In genomic region chr3:127452233-127452632, GRCm38 (mm10) we compare ENCODE assay signal across 12 mouse cellular contexts. TPM values are rescaled to one million over a fixed set of nuclear protein-coding genes. Genes with fewer than 3 reads are reported as not detected.
DNase-seq lines count a peak whose midpoint lies in the region; ATAC-seq and TF ChIP-seq lines count a peak whose summit lies in the region.
"Had no signal": no experiment of that assay in that cellular context is flagged by ENCODE, and none has a peak within 500 bp of the region (broad histone marks: within the 10 kb centered on the region; RNA-seq: fewer than 3 reads in every experiment).

No protein-coding gene starts in this region.

- peak; percentile 43 for DNase-seq in hindbrain, embryonic 11.5 days (ENCODE audit: low spot score)
- DNase-seq in 416B (ENCODE audit: low read depth): peak; percentile 30
- peak; percentile 33 for DNase-seq in embryonic facial prominence, embryonic 10.5 days (ENCODE audit: low spot score)
- no peak for DNase-seq in yolk sac, embryonic 10.5 days (ENCODE audit: low spot score)
- no peak for DNase-seq in thymus, postnatal 25 days
- DNase-seq in left cerebral cortex, postnatal 4 days: no peak
- DNase-seq: cerebellum, postnatal 25 days; kidney, postnatal 14 days; layer of hippocampus, postnatal 36 days; lung, postnatal 10 days had no signal

- peak; percentile 57 for TF ChIP-seq CTCF in ES-Bruce4 (IDR thresholded peaks at IDR 0.05; ENCODE audit: low read depth, low read length)

- ATAC-seq in hindbrain, embryonic 11.5 days (ENCODE audit: low FRiP score): 0 out of 2 replicates have a peak, but pooled peaks have one; percentile 47
- no peak for ATAC-seq in hindbrain, embryonic 16.5 days

- intact Hi-C loops in left cerebral cortex, postnatal 4 days (cut with DNase I): loop anchor here (2.0 kb wide), 1 partner anchor 101 kb away; the partner anchor contains the start of genes Larp7 and Zgrf1

- H3K4me1 ChIP-seq in hindbrain, embryonic 11.5 days (replicated peaks; ENCODE audit: control insufficient read depth, insufficient read depth, low read length): no peaks in the 10 kb centered on the region
- no peaks in the 10 kb centered on the region for H3K4me1 ChIP-seq in hindbrain, embryonic 16.5 days (ENCODE audit: control insufficient read depth, insufficient read depth, low read depth, low read length)
- no peaks in the 10 kb centered on the region for H3K4me1 ChIP-seq in ES-Bruce4 (ENCODE audit: control insufficient read depth, insufficient read depth, low read length)
- H3K4me1 ChIP-seq in embryonic facial prominence, embryonic 10.5 days: no peaks in the 10 kb centered on the region

- TF ChIP-seq EP300 in ES-Bruce4 (IDR thresholded peaks at IDR 0.05; ENCODE audit: insufficient read depth, low read depth, low read length): no peak

- no peaks in the 10 kb centered on the region for H3K9me3 ChIP-seq in hindbrain, embryonic 11.5 days (ENCODE audit: control insufficient read depth, low read length)
- H3K9me3 ChIP-seq in hindbrain, embryonic 16.5 days (ENCODE audit: control insufficient read depth, low read length): no peaks in the 10 kb centered on the region
- H3K9me3 ChIP-seq in ES-Bruce4 (replicated peaks; ENCODE audit: control insufficient read depth, insufficient read depth, low read length, poor library complexity, severe bottlenecking): no peaks in the 10 kb centered on the region
- H3K9me3 ChIP-seq in embryonic facial prominence, embryonic 10.5 days: no peaks in the 10 kb centered on the region

- no peaks in the 10 kb centered on the region for H3K27me3 ChIP-seq in hindbrain, embryonic 11.5 days (ENCODE audit: control insufficient read depth, insufficient read depth, low read length)
- no peaks in the 10 kb centered on the region for H3K27me3 ChIP-seq in hindbrain, embryonic 16.5 days (replicated peaks; ENCODE audit: control insufficient read depth, insufficient read depth, low read length)
- no peaks in the 10 kb centered on the region for H3K27me3 ChIP-seq in ES-Bruce4 (ENCODE audit: control insufficient read depth, insufficient read depth, low read length, poor library complexity, severe bottlenecking)
- H3K27me3 ChIP-seq in embryonic facial prominence, embryonic 10.5 days (replicated peaks; ENCODE audit: low read depth, poor library complexity, severe bottlenecking): no peaks in the 10 kb centered on the region

- no peak overlapping the region for H3K27ac ChIP-seq in hindbrain, embryonic 11.5 days (ENCODE audit: low read depth, low read length)
- no peak overlapping the region for H3K27ac ChIP-seq in hindbrain, embryonic 16.5 days (ENCODE audit: low read depth, low read length)
- peak overlapping the region; percentile 97 for H3K27ac ChIP-seq in ES-Bruce4 (ENCODE audit: insufficient read depth, low read length)
- no peak overlapping the region for H3K27ac ChIP-seq in embryonic facial prominence, embryonic 10.5 days (replicated peaks)

- H3K4me2 ChIP-seq in hindbrain, embryonic 11.5 days (replicated peaks; ENCODE audit: low read depth, low read length): no peak overlapping the region
- no peak overlapping the region for H3K4me2 ChIP-seq in hindbrain, embryonic 16.5 days (ENCODE audit: low read length)

- no peak overlapping the region for H3K9ac ChIP-seq in hindbrain, embryonic 11.5 days (ENCODE audit: low read depth, low read length)
- no peak overlapping the region for H3K9ac ChIP-seq in hindbrain, embryonic 16.5 days (ENCODE audit: low read depth, low read length)
- peak overlapping the region; percentile 66 for H3K9ac ChIP-seq in ES-Bruce4 (ENCODE audit: low read depth, poor library complexity, severe bottlenecking)

- 66% methylated on average over 13 of the region's 13 CpGs for WGBS in hindbrain, embryonic 11.5 days
- 63% methylated on average over 13 of the region's 13 CpGs for WGBS in hindbrain, embryonic 16.5 days
- 55% methylated on average over 13 of the region's 13 CpGs for WGBS in embryonic facial prominence, embryonic 10.5 days

- no peak overlapping the region for H3K4me3 ChIP-seq in hindbrain, embryonic 11.5 days (ENCODE audit: low read depth, low read length)
- no peak overlapping the region for H3K4me3 ChIP-seq in hindbrain, embryonic 16.5 days (ENCODE audit: low read length)
- no peak overlapping the region for H3K4me3 ChIP-seq in ES-Bruce4 (ENCODE audit: low read depth, low read length)
- no peak overlapping the region for H3K4me3 ChIP-seq in embryonic facial prominence, embryonic 10.5 days

- no peaks in the 10 kb centered on the region for H3K36me3 ChIP-seq in hindbrain, embryonic 11.5 days (ENCODE audit: control insufficient read depth, insufficient read depth, low read length)
- H3K36me3 ChIP-seq in hindbrain, embryonic 16.5 days (ENCODE audit: control insufficient read depth, insufficient read depth, low read length): no peaks in the 10 kb centered on the region
- no peaks in the 10 kb centered on the region for H3K36me3 ChIP-seq in ES-Bruce4 (ENCODE audit: control insufficient read depth, insufficient read depth, low read length, poor library complexity, severe bottlenecking)
- H3K36me3 ChIP-seq in embryonic facial prominence, embryonic 10.5 days (replicated peaks): no peaks in the 10 kb centered on the region

- no peak for TF ChIP-seq POLR2A in ES-Bruce4 (IDR thresholded peaks at IDR 0.05; ENCODE audit: insufficient read depth, low read length)

RNA-seq across cellular contexts. Expression of gene Ank2, which starts 46.9 kb away (rescaled TPM):
- polyA plus RNA-seq in hindbrain, embryonic 11.5 days (2014; fragmentation: Nextera tagmentation; extraction: Ambion mirVana): 83.6 and 118 TPM in 2 replicates
- 148 and 169 TPM in 2 replicates for polyA plus RNA-seq in hindbrain, embryonic 16.5 days (2015; fragmentation: Nextera tagmentation; extraction: Ambion mirVana)
- 29.9 and 31.4 TPM in 2 replicates for polyA plus RNA-seq in ES-Bruce4 (2011; ENCODE audit: insufficient read depth, insufficient read length, low read depth, missing spikeins)
- polyA plus RNA-seq in embryonic facial prominence, embryonic 10.5 days (2016; fragmentation: Nextera tagmentation; extraction: Ambion mirVana): 32.2 and 35.7 TPM in 2 replicates
- 1,000 to 10,000 TPM in 1 of 2 experiments, 100 to 1,000 TPM in 1; 971 to 1,020 TPM for total RNA-seq in left cerebral cortex, postnatal 4 days (2021)

Comparison
In these comparisons a context has a peak if more than half of its experiments do, and no peak if none do; other contexts are left out.
1. DNase-seq: peak in hindbrain, embryonic 11.5 days (single experiment), 416B (single experiment) and embryonic facial prominence, embryonic 10.5 days (single experiment); none in yolk sac, embryonic 10.5 days (single experiment), thymus, postnatal 25 days (single experiment) and left cerebral cortex, postnatal 4 days (single experiment).